In the genomic region with DNA sequence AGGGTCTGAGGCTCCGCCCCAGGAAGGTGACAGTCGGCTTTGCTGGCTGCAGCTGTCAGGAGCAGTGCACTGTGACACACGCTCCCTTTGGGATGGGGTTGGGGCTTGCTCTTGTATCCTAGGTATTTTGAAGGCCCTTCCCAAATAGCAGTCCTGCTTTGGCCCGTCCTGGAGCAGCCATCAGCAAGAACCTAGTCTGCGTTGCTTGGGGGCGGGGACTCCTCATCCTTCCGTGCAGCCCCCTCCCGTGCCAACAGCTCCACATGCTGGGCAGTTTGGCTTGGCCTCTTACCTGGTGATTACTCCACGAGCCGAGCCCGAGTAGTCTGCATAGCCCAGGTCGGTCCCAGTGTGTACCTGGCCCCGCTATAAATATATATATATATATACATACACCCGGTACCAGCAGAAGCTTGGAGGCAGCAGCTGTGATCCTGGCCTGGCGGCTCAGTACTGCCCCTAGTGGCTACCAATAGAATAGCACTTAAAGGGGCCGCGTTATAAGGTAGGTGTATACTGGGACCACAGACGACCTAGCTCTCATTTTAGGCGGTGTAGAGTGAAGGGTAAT, we compare ENCODE assay signal across 8 mouse cellular contexts. TPM values are rescaled to one million over a fixed set of nuclear protein-coding genes. Genes with fewer than 3 reads are reported as not detected.
DNase-seq lines count a peak whose midpoint lies in the region; ATAC-seq and TF ChIP-seq lines count a peak whose summit lies in the region.

A gene (minus strand): TSS at position 464 of the 571 bp plus-strand sequence.

- no peak within 1 kb of the TSS for H3K9ac ChIP-seq in limb, embryonic 14.5 days (ENCODE audit: low read depth, low read length, severe bottlenecking)
- peak within 1 kb of the TSS; percentile 64 for H3K9ac ChIP-seq in midbrain, embryonic 14.5 days (replicated peaks; ENCODE audit: low read length)

- peaks cover 42% of the 10 kb centered on the region for H3K4me1 ChIP-seq in testis, adult 2 months (ENCODE audit: control insufficient read depth, insufficient read depth, low read length)
- H3K4me1 ChIP-seq in limb, embryonic 14.5 days (ENCODE audit: control insufficient read depth, insufficient read depth, low read length): peaks cover 37% of the 10 kb centered on the region
- peaks cover 29% of the 10 kb centered on the region for H3K4me1 ChIP-seq in midbrain, embryonic 14.5 days (ENCODE audit: control insufficient read depth, insufficient read depth, low read length)

- 0 out of 2 replicates have a peak, but pooled peaks have one; percentile 10 for TF ChIP-seq POLR2A in testis, adult 2 months (IDR thresholded peaks at IDR 0.05; ENCODE audit: control insufficient read depth, low read depth, low read length)
- no peak for TF ChIP-seq POLR2A in limb, embryonic 14.5 days (IDR thresholded peaks at IDR 0.05; ENCODE audit: borderline replicate concordance, extremely low read depth, insufficient read depth, insufficient read length)

- H3K4me3 ChIP-seq in testis, adult 2 months (ENCODE audit: control insufficient read depth, low read depth, low read length): no peak within 1 kb of the TSS
- peak within 1 kb of the TSS; percentile 37 for H3K4me3 ChIP-seq in limb, embryonic 14.5 days (replicated peaks; ENCODE audit: low read length)
- H3K4me3 ChIP-seq in midbrain, embryonic 14.5 days (replicated peaks; ENCODE audit: low read depth, low read length): peak within 1 kb of the TSS; percentile 51

- no peak for DNase-seq in testis, postnatal 10 days (ENCODE audit: low spot score)
- DNase-seq in heart, adult 18-20 months: peak; percentile 62 to 74
- peak; percentile 67 for DNase-seq in kidney, adult 9 months
- peak; percentile 69 for DNase-seq in limb, embryonic 14.5 days (ENCODE audit: low spot score)
- DNase-seq in midbrain, embryonic 14.5 days: peak; percentile 87
- peak; percentile 66 to 69 for DNase-seq in spleen, postnatal 36 days (ENCODE audit: low spot score in 2 of 2)

- WGBS in limb, embryonic 14.5 days: 7% methylated on average over 19 of the region's 19 CpGs
- WGBS in midbrain, embryonic 14.5 days: 5% methylated on average over 19 of the region's 19 CpGs

- H3K27me3 ChIP-seq in testis, adult 2 months (ENCODE audit: control insufficient read depth, insufficient read depth, low read length): no peaks in the 10 kb centered on the region
- peaks cover 50% of the 10 kb centered on the region for H3K27me3 ChIP-seq in limb, embryonic 14.5 days (ENCODE audit: control insufficient read depth, insufficient read depth, low read length)
- peaks cover 46% of the 10 kb centered on the region for H3K27me3 ChIP-seq in midbrain, embryonic 14.5 days (ENCODE audit: control insufficient read depth, insufficient read depth, low read length)

- H3K36me3 ChIP-seq in testis, adult 2 months (ENCODE audit: control insufficient read depth, insufficient read depth, low read length): no peaks in the 10 kb centered on the region; the same call in 1 of the 2 replicates
- peaks cover 35% of the 10 kb centered on the region for H3K36me3 ChIP-seq in limb, embryonic 14.5 days (ENCODE audit: control insufficient read depth, insufficient read depth, low read length)
- peaks cover 45% of the 10 kb centered on the region for H3K36me3 ChIP-seq in midbrain, embryonic 14.5 days (ENCODE audit: control insufficient read depth, insufficient read depth, low read length)

- no peak within 1 kb of the TSS for H3K27ac ChIP-seq in testis, adult 2 months (ENCODE audit: control insufficient read depth, insufficient read depth, low read depth, low read length)
- H3K27ac ChIP-seq in limb, embryonic 14.5 days (replicated peaks; ENCODE audit: low read depth, low read length): no peak within 1 kb of the TSS
- 0 out of 2 replicates have a peak within 1 kb of the TSS, but pooled peaks have one; percentile 13 for H3K27ac ChIP-seq in midbrain, embryonic 14.5 days (replicated peaks; ENCODE audit: low read depth, low read length)

- H3K9me3 ChIP-seq in limb, embryonic 14.5 days (ENCODE audit: control insufficient read depth, low read length): no peaks in the 10 kb centered on the region
- no peaks in the 10 kb centered on the region for H3K9me3 ChIP-seq in midbrain, embryonic 14.5 days (ENCODE audit: control insufficient read depth, low read length)

- H3K4me2 ChIP-seq in limb, embryonic 14.5 days (replicated peaks; ENCODE audit: low read depth, low read length, severe bottlenecking): peak within 1 kb of the TSS; percentile 56
- H3K4me2 ChIP-seq in midbrain, embryonic 14.5 days (ENCODE audit: low read length): peak within 1 kb of the TSS; percentile 79

- ATAC-seq in common myeloid progenitor, adult 5-6 weeks (replicated peaks; ENCODE audit: low read depth, poor library complexity, severe bottlenecking): peak; percentile 73
- ATAC-seq in limb, embryonic 14.5 days (ENCODE audit: low FRiP score, low read depth): peak; percentile 78
- peak; percentile 72 for ATAC-seq in midbrain, embryonic 14.5 days (ENCODE audit: low FRiP score, low TSS enrichment)

- TF ChIP-seq CTCF in testis, adult 2 months (IDR thresholded peaks at IDR 0.05; ENCODE audit: control insufficient read depth, insufficient read depth, insufficient replicate concordance, low read depth, low read length): peak; percentile 81; the same call in 1 of the 2 replicates

RNA-seq across cellular contexts. Expression of the gene that starts here (rescaled TPM):
- polyA plus RNA-seq in testis, adult 2 months (2012; rRNA removed): 0.11 and 0.19 TPM in 2 replicates
- total RNA-seq in common myeloid progenitor, adult 5-6 weeks (2017): 0.55 TPM in 1 of 2 replicates, not detected in the other
- total RNA-seq in heart, adult 18-20 months (2021): under 1 TPM; 0.10 to 0.46 TPM
- polyA plus RNA-seq in limb, embryonic 14.5 days (2012; rRNA removed): 2.5 and 3.5 TPM in 2 replicates
- 0.18 and 0.19 TPM in 2 replicates for polyA plus RNA-seq in limb, embryonic 14.5 days (2014; fragmentation: Nextera tagmentation; extraction: Ambion mirVana)
- polyA plus RNA-seq in midbrain, embryonic 14.5 days (2014; fragmentation: Nextera tagmentation; extraction: Ambion mirVana): 8.8 and 9.2 TPM in 2 replicates

Comparison
In these comparisons a context has a peak if more than half of its experiments do, and no peak if none do; other contexts are left out.
1. Peak in ATAC-seq in common myeloid progenitor, adult 5-6 weeks; RNA of the gene not detected or under 1 TPM.
2. Peak in DNase-seq in heart, adult 18-20 months; RNA of the gene not detected or under 1 TPM.